Mouse (Mus musculus) heart, adult 2 months (tissue): ENCODE results near the gene Prpf40b. TPM values are rescaled to one million over a fixed set of nuclear protein-coding genes. Genes with fewer than 3 reads are reported as not detected.

Experiments
- DNase-seq, 2 experiments: peaks; one replicate each; pipeline ENCODE4 v3.0.0; 2021
- H3K27ac ChIP-seq: fragments of 200-600 bp; 2 replicates; pipeline ENCODE4 v1.8.1; 2022
- H3K27me3 ChIP-seq: fragments of 200-500 bp; 2 replicates; pipeline ENCODE4 v1.6.1; 2012; ENCODE audit warnings: mild to moderate bottlenecking, low read length, inconsistent platforms, mixed read lengths; ENCODE audit not compliant: control insufficient read depth, insufficient read depth
- H3K36me3 ChIP-seq: fragments of 200-500 bp; 2 replicates; pipeline ENCODE4 v1.6.1; 2012; ENCODE audit warnings: low read length, inconsistent platforms; ENCODE audit not compliant: control insufficient read depth, insufficient read depth
- H3K4me1 ChIP-seq: fragments of 200-500 bp; 2 replicates; pipeline ENCODE4 v1.6.1; 2011; ENCODE audit warnings: low read length; ENCODE audit not compliant: control insufficient read depth, insufficient read depth
- H3K4me3 ChIP-seq: fragments of 200-600 bp; 2 replicates; pipeline ENCODE4 v1.8.1; 2022
- H3K79me2 ChIP-seq: fragments of 200-500 bp; replicated peaks from 2 replicates; pipeline ENCODE4 v1.6.1; 2012; ENCODE audit warnings: mild to moderate bottlenecking, inconsistent platforms, low read length, moderate library complexity, mixed read lengths; ENCODE audit not compliant: control insufficient read depth, insufficient read depth
- H3K9ac ChIP-seq: fragments of 200-500 bp; 2 replicates; pipeline ENCODE4 v1.6.1; 2012; ENCODE audit warnings: low read depth, mild to moderate bottlenecking, control low read depth, inconsistent platforms, low read length, mixed read lengths
- CTCF ChIP-seq: fragments of 200-600 bp; IDR thresholded peaks from 2 replicates; pipeline ENCODE4 v1.8.1; 2022; ENCODE audit warnings: antibody characterized with exemption, mild to moderate bottlenecking, moderate library complexity
- EP300 ChIP-seq: fragments of 200-500 bp; IDR thresholded peaks from 2 replicates; pipeline ENCODE4 v1.6.1; 2011; ENCODE audit warnings: low read depth, low read length, control low read depth; ENCODE audit not compliant: insufficient read depth
- POLR2A ChIP-seq: fragments of 200-500 bp; IDR thresholded peaks from 2 replicates; pipeline ENCODE4 v1.6.1; 2011; ENCODE audit warnings: mild to moderate bottlenecking, low read depth, low read length, control low read depth; ENCODE audit not compliant: insufficient read depth
- WGBS: fragments of 180-500 bp; shearing (Covaris S2); methylation state at CpG from one replicate; pipeline ENCODE4 v1.1.7; 2018; 5-methylcytosine and 5-hydroxymethylcytosine counted together
- intact Hi-C: fragments of 180-260 bp; cut with DNase I; formaldehyde crosslinking; loops from one replicate; pipeline ENCODE4 v1.15.1; 2025
- polyA plus RNA-seq: library from polyadenylated mRNA; depleted of rRNA; stranded (reverse); fragments of >200 nt; gene quantifications from 2 replicates; pipeline ENCODE4 v1.2.3, GENCODE M21; 2012
- total RNA-seq, 2 experiments: library from RNA; stranded (reverse); gene quantifications; 2 replicates each; pipeline ENCODE4 v1.2.3; 2021

Prpf40b gene
- total and polyA plus RNA-seq, 3 experiments = 18.9 to 39.7 (median 23.4) TPM

- TF ChIP-seq CTCF (no peak), POLR2A (no peak), EP300 (no peak)
- H3K4me3 ChIP-seq = no peak overlapping the region
- intact Hi-C loops = no loop called here
Observed at GRCm38 (mm10) chr15:99296213-99296612, 1.3 kb downstream of the Prpf40b start.

DNA sequence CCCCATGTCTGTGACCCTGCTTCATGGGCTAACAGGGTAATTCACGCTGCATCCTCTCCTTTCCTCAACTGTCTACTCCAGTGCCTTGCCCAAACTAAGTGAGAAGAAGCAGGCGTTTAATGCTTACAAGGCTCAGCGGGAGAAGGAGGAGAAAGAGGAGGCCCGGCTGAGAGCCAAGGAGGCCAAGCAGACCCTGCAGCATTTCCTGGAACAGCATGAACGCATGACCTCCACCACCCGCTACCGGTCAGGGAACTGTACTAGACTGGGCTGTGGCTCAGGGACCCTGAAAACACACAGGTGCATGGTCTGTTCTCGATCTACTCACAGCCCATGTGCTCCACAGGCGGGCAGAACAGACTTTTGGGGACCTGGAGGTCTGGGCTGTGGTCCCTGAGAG is 12.6 kb downstream of the Prpf40b start:
- Histone ChIP-seq H3K4me3 (no peak overlapping the region), H3K9ac (no peak overlapping the region), H3K27me3 (no peaks in the 10 kb centered on the region), H3K27ac (no peak overlapping the region), H3K79me2 (no peaks in the 10 kb centered on the region), H3K4me1 (no peaks in the 10 kb centered on the region), H3K36me3 (no peaks in the 10 kb centered on the region)
- WGBS = 63% methylated on average over 9 of the region's 9 CpGs
- intact Hi-C loops = no loop called here
- TF ChIP-seq POLR2A = no peak
- TF ChIP-seq CTCF = no peak
- TF ChIP-seq EP300 = no peak
- no peak for DNase-seq

More at GRCm38 (mm10) chr15:99296213-99296612, 1.3 kb downstream of the Prpf40b start:
- WGBS = 44% methylated on average over 5 of the region's 5 CpGs
- DNase-seq = no peak
- Histone ChIP-seq H3K27me3 (no peaks in the 10 kb centered on the region), H3K36me3 (no peaks in the 10 kb centered on the region), H3K27ac (no peak overlapping the region; the same call in 1 of the 2 replicates), H3K9ac (no peak overlapping the region), H3K4me1 (no peaks in the 10 kb centered on the region; the same call in none of the 2 replicates), H3K79me2 (no peaks in the 10 kb centered on the region)

DNA sequence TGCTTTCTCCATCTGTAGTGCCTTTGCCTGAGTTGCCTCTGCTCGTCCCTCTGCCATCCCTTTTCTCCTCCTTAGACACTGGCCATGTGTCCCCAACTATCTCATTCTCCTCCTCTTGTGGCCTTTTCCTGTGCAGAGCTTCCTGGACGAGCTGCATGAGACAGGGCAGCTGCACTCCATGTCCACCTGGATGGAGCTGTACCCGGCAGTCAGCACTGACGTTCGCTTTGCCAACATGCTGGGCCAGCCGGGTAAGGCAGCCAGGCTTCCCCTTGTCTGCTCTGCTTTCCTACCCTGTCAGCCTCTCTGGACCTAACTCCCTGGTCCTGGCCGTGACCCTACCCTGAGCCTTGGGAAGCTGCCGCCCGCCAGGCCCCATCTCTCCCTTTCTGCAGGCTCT is 14.7 kb downstream of the Prpf40b start:
- WGBS = 84% methylated on average over 9 of the region's 9 CpGs

DNA sequence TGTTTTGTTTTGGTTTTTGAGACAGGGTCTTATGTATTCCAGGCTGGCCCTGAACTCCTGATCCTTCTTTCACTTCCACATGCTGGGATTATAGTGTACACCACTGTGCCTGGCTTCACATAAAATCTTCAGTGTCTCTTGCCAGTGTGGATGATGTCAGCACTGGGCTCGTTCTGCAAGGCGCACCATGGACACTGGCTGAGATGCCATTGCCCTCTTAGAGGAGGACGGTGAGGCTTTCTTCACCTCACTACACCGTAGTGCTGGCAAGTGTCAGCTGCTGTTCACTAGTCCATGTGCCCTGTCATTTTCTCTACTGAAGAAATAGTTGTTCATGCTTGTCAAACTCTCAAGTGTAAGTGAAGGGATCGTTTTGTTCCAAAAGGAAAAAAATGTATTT is 15.7 kb downstream of the Prpf40b start:
- H3K36me3 ChIP-seq = no peaks in the 10 kb centered on the region
- H3K79me2 ChIP-seq = no peaks in the 10 kb centered on the region
- WGBS = 81% methylated on average over 5 of the region's 5 CpGs
- no peaks in the 10 kb centered on the region for H3K27me3 ChIP-seq
- intact Hi-C loops = no loop called here
- DNase-seq = no peak
- no peak overlapping the region for H3K9ac ChIP-seq
- peaks cover 7% of the 10 kb centered on the region for H3K4me1 ChIP-seq
- H3K27ac ChIP-seq = no peak overlapping the region
- no peak for TF ChIP-seq POLR2A
- no peak for TF ChIP-seq CTCF
- no peak overlapping the region for H3K4me3 ChIP-seq

More for the DNA sequence above, 14.7 kb downstream of the Prpf40b start:
- Histone ChIP-seq H3K4me1 (peaks cover 4% of the 10 kb centered on the region), H3K36me3 (no peaks in the 10 kb centered on the region), H3K4me3 (no peak overlapping the region), H3K9ac (no peak overlapping the region), H3K27me3 (no peaks in the 10 kb centered on the region), H3K79me2 (no peaks in the 10 kb centered on the region), H3K27ac (no peak overlapping the region)
- no peak for DNase-seq
- TF ChIP-seq POLR2A (no peak), EP300 (no peak), CTCF (no peak)
- intact Hi-C loops = no loop called here

DNA sequence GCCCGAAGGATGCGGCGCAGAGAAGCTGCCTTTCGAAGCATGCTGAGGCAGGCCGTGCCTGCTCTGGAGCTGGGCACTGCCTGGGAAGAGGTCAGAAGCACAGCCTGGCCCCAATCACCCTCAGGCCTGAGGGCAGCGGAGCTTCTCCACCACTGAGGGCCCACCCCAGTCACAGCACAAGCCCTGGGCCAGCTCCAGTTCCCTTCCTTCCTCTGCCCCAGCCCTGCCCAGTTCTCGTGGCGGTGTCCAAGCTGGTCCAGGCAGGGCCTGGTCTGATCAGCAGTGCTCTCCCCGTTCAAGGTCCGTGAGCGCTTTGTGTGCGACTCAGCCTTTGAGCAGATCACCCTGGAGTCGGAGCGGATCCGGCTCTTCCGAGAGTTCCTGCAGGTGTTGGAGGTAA is 20.0 kb downstream of the Prpf40b start:
- no peaks in the 10 kb centered on the region for H3K79me2 ChIP-seq
- peaks cover 30% of the 10 kb centered on the region for H3K4me1 ChIP-seq
- TF ChIP-seq CTCF = no peak
- TF ChIP-seq POLR2A = no peak
- TF ChIP-seq EP300 = no peak
- peak overlapping the region; percentile 86 for H3K27ac ChIP-seq
- peaks cover 12% of the 10 kb centered on the region; the same call in 1 of the 2 replicates for H3K36me3 ChIP-seq
- no peaks in the 10 kb centered on the region for H3K27me3 ChIP-seq
- peak; percentile 39 to 41 for DNase-seq
- intact Hi-C loops = no loop called here
- H3K9ac ChIP-seq = no peak overlapping the region
- WGBS = 62% methylated on average over 16 of the region's 16 CpGs
- no peak overlapping the region for H3K4me3 ChIP-seq

- H3K4me1 ChIP-seq = peaks cover 41% of the 10 kb centered on the region
- H3K27ac ChIP-seq = peak overlapping the region; percentile 86
- peak; percentile 71; the same call in 1 of the 2 replicates for TF ChIP-seq EP300
- no peak for TF ChIP-seq POLR2A
- peak; percentile 79 for TF ChIP-seq CTCF
- H3K79me2 ChIP-seq = no peaks in the 10 kb centered on the region
- H3K9ac ChIP-seq = peak overlapping the region; percentile 19; the same call in 1 of the 2 replicates
- H3K27me3 ChIP-seq = no peaks in the 10 kb centered on the region
- 70% methylated on average over 16 of the region's 16 CpGs for WGBS
- H3K4me3 ChIP-seq = no peak overlapping the region
- peak; percentile 81 to 82 for DNase-seq
- intact Hi-C loops = loop anchor here (1.0 to 2.0 kb wide), 4 partner anchors 10 to 154 kb away; partner anchors contain the start of gene Fmnl3
- H3K36me3 ChIP-seq = peaks cover 17% of the 10 kb centered on the region; the same call in 1 of the 2 replicates
Observed at GRCm38 (mm10) chr15:99316314-99317266, 21.7 kb downstream of the Prpf40b start.
